Mouse (Mus musculus) kidney, adult 9 months (tissue): ENCODE measurements at regions not wholly inside any gene's neighbourhood (a gene's known extent, or its start where the extent isn't known, plus 50 kb on each side); places are given as distances from the start of the nearest gene placed in this dataset.

ENCODE experiments used
- DNase-seq: peaks from one replicate; pipeline ENCODE4 v3.0.0; 2022

DNA sequence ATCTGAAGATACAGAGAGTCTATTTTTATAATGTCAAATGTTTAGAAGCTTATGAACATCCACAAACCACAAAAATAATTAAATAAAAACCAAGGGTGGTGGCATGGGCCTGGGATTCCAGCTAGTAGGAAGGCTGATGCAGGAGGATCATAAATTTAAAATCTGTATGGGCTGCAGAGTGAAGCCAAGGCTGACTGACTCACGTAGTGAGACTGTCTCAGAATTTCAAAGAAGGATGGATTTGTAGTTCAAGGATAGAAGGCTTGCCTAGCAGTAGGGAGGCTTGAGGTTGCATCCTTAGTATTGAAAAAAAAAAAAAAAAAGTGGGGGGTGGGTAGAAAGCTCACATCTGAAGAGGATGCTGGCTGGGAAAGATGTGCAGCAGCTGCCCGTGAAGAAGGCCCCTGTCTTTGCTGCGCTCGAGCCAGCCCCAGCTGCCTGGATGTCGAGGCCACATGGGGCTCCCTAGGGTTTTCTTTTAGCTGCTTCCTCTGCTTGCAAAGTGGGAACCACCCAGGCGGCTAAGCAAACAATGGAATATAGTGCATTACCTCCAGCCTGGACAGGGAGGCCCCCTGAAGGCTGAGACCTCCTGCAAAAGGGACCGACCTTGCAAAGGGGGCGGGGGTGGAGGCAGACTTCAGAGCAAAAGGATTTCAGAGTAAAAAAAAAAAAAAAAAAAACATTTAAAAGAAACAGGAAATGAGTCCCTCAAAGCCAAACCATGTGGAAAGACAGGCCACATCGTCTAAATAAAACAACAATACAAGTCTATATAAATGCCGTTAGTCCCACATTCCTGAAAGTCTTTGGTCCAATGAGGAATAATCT is 101.3 kb downstream of the Tmco5 start:
- DNase-seq: peak; percentile 50

DNA sequence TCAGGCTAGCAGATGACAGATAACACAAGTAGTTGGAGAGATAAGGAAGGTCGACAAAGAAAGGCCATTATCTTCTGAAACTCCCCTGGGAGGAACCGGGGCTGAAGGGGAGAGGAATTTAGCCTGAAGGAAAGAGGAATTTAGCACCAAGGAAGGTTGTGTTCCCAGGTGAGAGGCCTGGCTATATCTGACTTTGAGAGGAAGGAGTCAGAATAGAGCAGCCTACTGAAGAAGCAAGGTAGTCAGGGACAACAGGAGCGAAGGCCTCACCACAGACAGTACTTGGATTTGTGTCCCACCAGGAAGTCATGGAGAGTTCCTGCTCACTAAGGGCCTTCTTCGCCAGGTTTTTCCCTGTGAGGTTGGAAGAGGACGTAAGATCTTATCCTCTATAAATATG is 102.2 kb downstream of the Tmco5 start:
- DNase-seq: no peak

DNA sequence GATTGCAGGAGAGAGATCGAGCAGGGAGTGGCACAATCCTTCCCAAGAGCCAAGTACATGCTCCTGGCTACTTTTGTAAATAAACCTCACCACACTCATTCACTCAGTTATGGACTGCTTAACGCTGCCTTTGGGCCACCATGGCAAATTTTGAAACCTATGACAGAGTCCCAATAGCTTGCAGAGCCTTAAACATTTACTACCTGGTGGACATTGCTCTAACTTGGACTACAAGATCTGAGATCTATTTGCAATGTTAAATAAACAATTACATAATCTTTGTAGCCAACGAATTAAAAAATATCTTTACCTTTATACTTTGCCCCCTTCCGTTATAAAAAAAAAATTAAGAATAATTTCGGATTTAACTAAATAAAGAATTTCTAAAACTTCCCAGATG is 104.9 kb downstream of the Tmco5 start:
- DNase-seq: no peak

DNA sequence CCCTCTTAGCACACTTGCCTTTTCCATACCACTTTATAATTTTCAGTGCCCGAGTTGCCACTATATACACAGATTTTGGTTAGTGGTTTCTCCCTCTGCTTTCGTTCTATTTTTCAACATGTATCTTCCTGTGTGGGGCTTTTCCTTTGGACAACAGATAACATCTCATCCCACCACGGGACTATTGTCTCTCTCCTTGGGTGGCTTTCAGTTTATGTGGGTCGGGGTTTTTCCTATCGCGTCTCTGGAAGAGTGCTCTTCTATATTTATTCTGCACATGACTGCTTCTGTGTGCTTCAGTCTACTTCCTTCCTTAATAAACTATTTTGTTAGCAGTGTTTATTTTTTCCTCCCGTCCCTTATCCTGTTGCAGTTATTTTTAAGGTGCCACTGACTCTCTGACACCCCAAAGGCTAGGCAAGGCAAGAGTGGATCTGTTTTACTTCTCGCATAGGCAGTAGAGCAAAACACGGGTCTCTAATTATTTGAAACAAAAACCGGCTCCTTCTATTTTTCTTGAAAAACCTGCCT is 105.4 kb downstream of the Tmco5 start:
- DNase-seq: peak; percentile 38

DNA sequence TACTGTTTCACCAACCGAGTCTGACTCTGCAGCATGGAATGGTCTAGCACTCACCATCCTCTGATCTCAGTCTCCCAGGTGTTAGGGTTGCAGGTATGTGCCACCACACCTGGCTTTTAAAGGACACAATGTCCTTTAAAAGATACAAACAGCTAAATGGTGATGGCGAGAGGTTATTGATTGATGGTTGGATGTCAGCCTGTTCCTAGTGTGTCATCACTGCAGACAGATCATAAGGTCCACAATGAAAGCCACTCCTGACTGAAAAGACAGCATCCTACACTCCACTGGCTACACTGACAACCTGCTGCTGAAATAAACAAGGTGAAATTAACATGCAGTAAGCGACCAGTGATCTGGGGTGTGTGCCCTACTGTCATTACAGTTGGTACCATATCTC is 106.1 kb downstream of the Tmco5 start:
- no peak for DNase-seq

DNA sequence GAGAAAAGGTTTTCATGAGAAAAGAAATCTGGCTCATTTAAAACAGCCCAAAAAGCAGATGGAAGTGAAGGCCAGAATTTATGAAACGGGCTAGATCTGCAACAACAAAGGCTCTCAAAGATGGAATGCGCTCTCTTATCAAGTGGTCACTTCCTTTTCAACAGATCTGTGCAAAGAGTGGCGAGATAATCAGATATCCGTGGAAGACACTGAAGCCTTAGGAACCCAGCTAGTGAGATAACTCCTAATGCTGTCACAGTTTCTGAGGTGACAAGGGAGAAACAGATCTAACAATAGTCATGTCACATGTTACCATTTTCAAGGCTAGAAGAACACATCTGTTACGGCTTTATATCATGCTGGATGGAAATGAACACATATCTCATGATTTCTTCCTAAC is 107.1 kb downstream of the Tmco5 start:
- DNase-seq: no peak

DNA sequence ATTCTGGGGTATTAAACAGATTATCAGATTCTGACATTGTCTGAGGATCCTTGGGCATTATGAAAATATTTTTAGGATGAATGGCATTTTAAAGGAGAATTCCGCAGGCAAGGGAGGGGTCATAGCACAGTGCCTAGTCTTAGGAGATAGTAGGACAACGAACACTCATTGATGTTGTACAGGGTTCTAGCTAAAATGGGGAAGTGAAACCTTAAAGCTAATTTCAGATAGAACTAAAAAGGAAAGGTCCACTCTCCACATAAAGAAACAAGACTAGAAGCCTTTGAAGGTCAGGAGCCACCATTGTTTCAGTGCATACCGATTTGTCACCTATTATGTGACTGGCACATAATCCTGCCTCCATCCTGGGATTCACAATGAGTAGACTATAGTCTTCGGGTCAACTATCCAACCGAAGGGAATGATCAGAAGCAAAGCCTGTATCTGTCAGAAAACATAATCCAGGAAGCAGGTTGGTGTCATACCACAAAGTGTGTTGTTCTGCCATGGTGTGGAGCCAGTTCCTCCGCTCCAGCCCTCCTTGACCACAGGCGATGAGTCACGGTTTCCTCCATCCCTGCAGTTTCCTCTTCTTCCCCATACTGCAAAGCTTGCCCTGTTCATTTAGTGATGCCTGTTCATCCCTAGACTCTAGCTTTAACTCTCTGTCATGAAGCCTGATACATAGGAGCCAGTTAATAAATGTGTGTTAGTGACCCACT is 110.6 kb downstream of the Tmco5 start:
- DNase-seq: no peak

DNA sequence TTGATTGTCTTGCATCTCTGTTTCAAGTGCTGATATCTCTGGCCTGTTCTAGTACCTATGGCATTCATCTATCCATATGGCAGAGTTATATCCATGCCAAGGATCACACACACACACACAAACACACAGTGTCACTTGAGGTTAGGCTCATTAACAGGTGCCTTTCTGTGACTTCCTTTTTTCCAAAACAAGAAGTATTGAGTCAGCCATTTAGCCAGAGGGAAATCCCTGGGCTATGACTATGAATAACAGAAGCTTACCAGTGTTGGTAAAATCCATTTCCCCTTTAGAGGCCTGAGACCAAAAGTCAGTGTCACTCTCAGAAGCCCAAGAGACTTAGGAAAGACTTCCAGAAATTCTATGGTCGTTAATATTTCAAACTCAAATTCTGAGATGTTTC is 111.6 kb downstream of the Tmco5 start:
- no peak for DNase-seq

DNA sequence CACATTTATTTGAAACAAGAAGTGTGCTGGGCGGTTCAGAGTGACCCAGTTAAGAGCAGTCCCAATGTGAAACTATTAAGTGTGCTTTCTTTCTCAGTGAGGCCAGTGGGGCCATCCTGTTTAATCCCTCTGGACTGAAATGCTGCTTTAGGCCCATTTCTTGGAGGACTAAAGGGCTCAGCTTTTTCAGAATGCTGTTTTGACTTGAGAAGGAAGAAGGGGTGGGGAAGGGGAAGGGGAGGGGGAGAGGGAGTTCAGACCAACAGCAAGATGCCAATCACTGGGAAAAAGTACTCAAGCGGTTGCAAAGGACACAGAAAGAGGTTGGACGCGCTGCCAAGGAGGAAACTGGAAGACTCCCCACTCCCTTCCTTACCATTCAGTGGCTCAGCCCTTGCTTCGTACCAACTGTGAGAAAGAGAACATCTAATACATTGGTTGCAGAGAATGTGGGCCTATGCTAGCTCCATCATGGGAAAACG is 113.1 kb downstream of the Tmco5 start:
- DNase-seq: no peak

DNA sequence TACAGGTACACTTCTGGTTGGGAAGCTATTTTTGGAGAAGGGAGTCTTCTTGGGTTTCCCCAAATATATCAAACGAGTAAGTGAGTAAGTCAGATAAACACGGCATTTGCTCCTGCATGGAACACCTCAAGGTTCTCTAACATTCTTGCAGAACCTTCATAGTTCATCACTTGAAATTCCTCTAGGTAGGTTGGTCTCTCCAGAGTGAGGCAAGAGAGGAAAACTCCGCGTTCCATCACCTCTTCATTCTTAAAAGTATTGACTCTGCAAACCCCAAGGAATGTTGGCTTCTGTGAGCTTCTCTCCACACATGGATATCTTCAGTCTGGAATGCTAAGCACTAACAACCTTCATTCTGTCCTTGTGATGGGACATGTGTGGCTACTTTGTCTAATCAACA is 115.2 kb downstream of the Tmco5 start:
- no peak for DNase-seq

DNA sequence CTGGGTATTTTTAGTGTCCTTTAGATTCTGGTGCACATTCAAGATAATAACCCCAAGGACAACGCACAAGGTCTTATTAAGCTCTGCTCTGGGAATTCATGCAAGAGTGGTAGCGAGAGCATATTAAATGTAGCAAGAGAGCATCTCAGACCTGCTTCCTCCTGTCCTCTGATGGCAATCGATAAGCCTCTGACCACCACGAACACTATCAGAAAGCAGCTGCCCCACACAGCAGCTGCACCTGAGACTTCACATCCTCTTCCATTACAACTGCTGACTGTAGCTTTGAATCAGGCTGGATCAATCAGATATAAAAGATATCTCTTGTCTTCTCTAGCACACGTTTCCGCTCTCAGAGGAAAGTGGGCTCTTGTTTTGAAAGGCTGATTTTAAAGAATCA is 117.8 kb downstream of the Tmco5 start:
- no peak for DNase-seq

DNA sequence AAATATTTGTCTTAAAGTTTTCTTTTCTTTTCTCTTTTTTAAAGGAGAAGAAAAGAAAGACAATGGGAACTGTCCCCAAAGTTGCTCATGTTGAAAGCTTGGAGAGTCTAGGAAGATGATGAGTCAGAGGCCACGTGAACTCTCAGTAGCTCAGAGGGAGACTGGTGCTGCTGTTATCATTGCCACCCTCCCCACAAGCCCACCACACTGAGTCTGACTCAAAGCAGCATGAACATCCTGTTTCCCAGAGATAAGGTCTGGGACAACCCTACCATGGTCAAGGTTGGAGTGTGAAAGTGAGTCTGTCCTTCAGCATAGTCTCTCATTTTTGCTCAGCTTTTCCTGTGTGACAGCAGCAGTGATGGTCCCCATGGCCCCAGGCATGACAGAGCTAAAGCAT is 120.3 kb downstream of the Tmco5 start:
- no peak for DNase-seq

DNA sequence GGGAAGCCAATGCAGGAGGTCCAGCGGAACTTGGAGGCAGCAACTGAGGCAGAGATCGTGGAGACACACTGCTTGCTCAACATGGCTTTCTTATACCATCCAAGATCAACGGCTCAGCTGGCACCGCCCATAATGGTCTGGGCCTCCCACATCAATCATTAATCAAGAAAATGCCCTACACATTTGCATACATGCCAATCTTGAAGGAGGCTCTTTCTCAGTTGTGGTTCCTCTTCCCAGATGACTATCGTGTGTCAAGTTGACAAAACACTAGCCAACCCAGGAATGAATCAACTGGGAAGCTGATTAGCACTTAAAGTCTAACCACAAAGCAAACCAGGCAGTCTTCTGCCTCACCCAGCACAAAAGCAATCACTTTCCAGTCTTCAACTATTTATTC is 121.1 kb downstream of the Tmco5 start:
- no peak for DNase-seq

DNA sequence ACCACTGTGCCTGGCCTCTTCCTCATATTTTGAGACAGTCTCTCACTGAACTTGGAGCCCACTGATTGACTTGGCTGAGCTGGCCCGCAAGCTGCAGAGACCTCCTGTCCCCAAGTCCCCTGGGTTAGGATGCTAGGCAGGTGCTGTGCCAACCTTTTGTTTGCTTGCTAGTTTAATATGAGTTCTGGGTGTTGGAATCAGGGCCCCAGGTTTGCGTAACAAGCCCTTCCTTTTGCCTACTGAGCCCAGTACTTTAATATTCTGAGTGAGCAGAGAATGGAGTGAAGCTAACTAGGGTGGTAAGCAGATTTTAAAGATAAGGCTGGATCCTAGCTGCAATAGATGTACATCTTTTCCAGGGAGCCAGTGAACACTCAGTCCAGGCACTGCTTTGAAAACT is 117.2 kb upstream of the Spred1 start:
- DNase-seq: no peak

DNA sequence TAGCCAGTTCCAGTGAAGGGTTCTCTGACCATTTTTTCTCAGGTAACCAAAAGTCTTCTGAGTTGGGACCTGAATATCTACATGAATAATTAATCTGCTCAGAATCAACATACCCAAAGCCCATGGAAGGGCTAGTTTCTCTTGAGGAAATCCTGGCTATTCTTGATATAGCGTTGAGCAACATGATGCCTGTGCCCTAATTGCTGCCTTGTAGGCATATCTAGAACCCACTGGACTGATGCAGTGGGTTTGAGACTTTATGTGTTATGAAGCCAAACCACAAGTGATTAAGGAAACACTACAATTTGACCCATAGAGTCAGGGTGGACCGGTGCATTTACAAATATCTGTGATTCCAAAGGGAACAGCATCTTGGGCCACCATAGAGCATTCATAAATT is 114.3 kb upstream of the Spred1 start:
- DNase-seq: no peak

DNA sequence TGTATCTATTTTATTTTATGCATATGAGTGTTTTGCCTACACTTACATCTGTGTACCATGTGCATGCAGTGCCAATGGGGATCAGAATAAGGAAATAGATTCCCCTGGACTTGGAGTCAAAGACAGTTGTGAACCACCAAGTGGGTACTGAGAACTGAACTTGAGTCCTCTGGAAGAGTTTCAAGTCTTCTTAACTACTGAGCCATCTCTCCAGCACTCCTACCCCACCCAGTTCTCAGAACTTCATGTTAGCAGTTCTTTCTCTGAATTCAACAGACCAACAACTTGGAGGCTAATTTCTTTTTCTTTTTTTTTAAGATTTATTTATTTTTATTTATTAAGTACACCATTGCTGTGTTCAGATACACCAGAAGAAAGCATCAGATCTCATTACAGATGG is 112.3 kb upstream of the Spred1 start:
- no peak for DNase-seq

DNA sequence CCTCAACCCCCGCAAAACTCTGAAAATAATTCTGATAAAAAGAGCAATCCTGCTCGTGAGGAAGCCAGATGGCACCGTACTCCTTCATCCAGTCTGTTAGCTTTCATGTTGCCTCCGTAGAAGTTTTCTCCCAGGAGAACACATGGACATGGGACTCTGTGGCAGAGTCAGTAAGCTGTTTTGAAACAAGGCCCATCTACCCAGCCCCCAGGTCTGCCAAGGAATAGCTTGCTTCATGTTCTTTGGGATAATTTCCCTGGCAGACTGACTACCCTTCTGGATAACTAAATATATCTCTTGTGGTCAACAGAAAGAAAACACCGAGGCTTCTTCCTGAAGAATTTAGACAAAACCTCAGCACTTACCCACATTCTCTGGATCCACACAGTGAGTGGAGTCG is 111.2 kb upstream of the Spred1 start:
- no peak for DNase-seq

DNA sequence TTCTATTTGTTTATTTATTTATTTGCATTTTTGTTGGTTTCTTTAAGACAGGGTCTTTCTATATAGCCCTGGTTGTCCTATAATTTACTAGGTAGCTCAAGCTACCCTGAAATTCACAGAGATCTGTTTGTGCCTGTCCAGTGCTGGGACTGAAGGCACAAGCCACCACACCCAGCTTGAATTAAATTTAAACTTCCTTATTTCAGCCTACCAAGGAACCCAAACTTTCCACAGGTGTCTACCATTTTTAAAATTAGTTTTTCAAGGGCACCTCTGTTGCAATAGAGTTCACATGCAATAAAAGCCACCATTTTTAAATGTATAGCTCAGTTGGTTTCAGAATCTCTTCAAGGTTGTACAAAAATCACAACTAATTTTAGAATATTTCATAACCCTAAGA is 110.2 kb upstream of the Spred1 start:
- no peak for DNase-seq

DNA sequence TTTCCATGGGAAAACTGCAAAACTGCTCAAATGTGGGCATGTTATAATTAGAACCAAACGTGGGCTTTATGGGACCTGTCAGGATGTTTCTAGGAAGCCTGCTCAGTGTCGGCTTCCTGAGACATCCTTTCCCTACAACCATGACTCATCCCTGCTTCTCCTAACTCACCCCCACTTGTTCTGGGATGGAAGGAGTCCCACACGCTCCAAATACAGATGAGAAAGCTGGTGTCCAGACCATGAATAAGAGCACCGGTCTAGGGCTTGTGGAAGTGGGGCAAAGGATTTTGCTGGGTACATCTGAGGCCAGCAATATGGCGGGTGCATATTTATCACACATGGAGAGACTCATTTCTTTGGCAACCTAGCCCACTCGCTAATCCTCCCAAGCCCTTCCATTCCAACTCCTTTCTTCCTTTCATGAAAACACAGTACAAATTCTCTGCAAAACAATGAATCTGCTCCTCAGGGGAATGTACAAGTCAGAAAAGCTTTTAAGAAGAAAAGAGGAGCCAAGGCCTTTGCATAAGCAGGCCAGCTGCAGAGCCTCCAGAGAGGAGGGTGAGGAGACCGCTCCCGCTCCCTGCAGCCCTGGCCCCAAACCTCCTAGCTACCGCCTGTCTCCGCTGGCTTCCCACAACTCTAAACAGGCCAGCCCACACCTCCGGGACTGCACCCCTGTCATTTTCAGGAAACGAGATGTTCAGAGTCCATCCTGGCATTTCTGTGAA is 103.1 kb upstream of the Spred1 start:
- peak; percentile 75 for DNase-seq

DNA sequence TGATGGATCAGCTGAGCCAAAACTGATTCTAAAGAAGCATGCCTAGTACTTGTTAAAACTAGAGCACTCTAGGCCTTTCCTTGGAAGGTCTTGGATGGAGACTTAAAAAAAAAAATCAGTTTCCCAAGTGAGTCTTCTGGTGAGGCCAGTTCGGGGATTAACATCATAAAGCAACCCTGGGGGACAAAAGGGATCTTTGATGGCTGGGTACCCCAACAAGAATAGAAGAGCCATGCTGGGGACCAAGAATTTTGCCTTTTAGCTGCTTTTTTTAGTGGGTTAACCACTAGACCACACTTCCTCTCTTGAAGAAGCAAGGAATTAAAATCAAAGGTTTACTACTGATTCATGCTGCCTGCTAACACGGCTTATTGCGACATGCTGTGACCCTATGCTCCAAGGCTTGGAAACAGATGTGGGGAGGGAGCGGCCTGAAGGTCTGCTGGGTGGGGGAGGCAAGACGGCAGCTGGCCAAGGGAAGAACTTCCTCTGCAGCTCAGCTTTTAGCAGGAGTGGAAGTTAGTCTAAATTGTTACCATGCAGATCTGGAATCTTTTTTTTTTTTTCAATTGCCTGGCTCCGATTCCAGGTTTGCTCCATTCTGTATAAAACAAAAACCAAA is 102.1 kb upstream of the Spred1 start:
- DNase-seq: peak; percentile 76

DNA sequence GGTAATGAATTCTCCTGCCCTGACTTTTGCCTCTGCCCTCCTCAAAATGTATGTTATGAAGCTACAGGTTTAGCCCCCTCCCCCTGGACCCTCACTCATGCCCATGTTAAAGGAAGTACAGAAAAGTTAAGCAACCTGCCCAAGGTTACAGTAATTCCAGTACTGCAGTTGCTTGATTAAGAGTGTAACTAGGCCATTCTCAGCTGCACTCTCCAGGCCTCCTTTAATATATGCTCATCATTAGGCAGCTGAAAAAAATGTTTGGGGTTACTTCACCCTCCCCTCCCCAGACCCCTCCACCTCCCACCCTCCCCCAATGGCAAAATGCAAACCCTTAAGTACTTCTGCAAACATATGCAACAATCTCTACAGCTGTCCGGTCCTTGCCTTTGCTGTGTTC is 101.6 kb upstream of the Spred1 start:
- no peak for DNase-seq

DNA sequence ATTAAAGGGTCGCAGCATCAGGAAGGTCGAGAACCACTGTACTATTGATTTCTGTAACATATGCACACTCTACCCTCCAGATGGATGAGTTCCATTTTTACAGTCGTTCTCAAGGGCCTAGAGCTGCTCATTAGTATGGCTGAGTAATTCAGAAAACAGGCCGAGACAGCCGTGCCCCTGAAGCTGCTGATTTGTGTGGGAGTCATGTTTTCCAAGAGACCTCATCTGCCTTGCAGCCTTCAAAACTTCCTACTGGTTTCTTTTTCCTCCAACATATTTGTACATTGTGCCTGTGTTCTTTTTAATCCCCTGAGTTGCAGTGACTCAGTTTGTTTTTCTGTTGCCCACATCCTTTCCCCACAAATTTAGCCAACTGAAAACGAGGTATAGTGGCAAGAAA is 99.4 kb upstream of the Spred1 start:
- no peak for DNase-seq

DNA sequence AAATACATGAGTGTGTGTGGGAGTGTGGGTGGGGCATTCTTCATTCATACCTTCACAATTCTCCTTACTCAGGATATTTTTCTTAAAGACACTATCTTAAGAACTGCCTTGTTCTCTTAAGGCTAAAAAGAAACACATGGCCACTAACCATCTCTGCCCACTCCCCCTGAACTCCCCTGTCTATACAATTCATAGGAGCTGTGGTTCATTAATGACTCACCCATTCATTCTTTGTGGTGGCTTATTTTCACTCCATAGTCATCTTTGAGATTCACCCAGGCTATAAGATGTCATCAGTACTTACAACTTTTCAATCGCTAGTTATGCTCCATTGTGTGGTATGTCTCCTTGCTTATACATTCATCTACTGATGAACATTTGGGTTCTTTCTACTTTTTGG is 97.7 kb upstream of the Spred1 start:
- DNase-seq: no peak
